Mouse (Mus musculus): Measurements from ENCODE around the gene Sf3a2. TPM values are rescaled to one million over a fixed set of nuclear protein-coding genes. Genes with fewer than 3 reads are reported as not detected.
"Not testable (repeated sequence)": the region's sequence is repeated elsewhere in the genome, so short reads cannot be mapped to it uniquely, and the experiment has no call there.

Gene Sf3a2
- polyA plus RNA-seq, 1 experiment from 2014 or later, result 44.7 TPM

GRCm38 (mm10) chr10:80816303-80816702, 18.3 kb downstream of the Sf3a2 start:
- WGBS, result 76% methylated on average over 3 of the region's 3 CpGs
- not testable (repeated sequence) for ATAC-seq; H3K4me2 ChIP-seq (ENCODE audit: low read length); H3K4me3 ChIP-seq (ENCODE audit: low read length); H3K36me3 ChIP-seq (ENCODE audit: control insufficient read depth, insufficient read depth, low read length); H3K4me1 ChIP-seq (ENCODE audit: control insufficient read depth, insufficient read depth, low read depth, low read length); H3K9ac ChIP-seq (ENCODE audit: low read depth, low read length); H3K27me3 ChIP-seq (replicated peaks; ENCODE audit: control insufficient read depth, insufficient read depth, low read length); H3K27ac ChIP-seq (ENCODE audit: low read depth, low read length); H3K9me3 ChIP-seq (ENCODE audit: control insufficient read depth, low read length)

- Histone ChIP-seq H3K9ac (ENCODE audit: low read depth, low read length) (no peak overlapping the region), H3K4me3 (ENCODE audit: low read length) (no peak overlapping the region), H3K9me3 (ENCODE audit: control insufficient read depth, low read length) (no peaks in the 10 kb centered on the region), H3K27me3 (replicated peaks; ENCODE audit: control insufficient read depth, insufficient read depth, low read length) (no peaks in the 10 kb centered on the region), H3K36me3 (ENCODE audit: control insufficient read depth, insufficient read depth, low read length) (no peaks in the 10 kb centered on the region), H3K4me1 (ENCODE audit: control insufficient read depth, insufficient read depth, low read depth, low read length) (no peaks in the 10 kb centered on the region), H3K27ac (ENCODE audit: low read depth, low read length) (no peak overlapping the region), H3K4me2 (ENCODE audit: low read length) (no peak overlapping the region)
- 78% methylated on average over 2 of the region's 2 CpGs for WGBS
- ATAC-seq, result no peak
Observed at GRCm38 (mm10) chr10:80817164-80817563, 19.2 kb downstream of the Sf3a2 start.

GRCm38 (mm10) chr10:80817955-80818354, 20.0 kb downstream of the Sf3a2 start:
- 81% methylated on average over 7 of the region's 7 CpGs for WGBS
- H3K4me2 ChIP-seq (ENCODE audit: low read length); H3K4me3 ChIP-seq (ENCODE audit: low read length); H3K9me3 ChIP-seq (ENCODE audit: control insufficient read depth, low read length); H3K36me3 ChIP-seq (ENCODE audit: control insufficient read depth, insufficient read depth, low read length); H3K27ac ChIP-seq (ENCODE audit: low read depth, low read length); H3K4me1 ChIP-seq (ENCODE audit: control insufficient read depth, insufficient read depth, low read depth, low read length); ATAC-seq; H3K27me3 ChIP-seq (replicated peaks; ENCODE audit: control insufficient read depth, insufficient read depth, low read length); H3K9ac ChIP-seq (ENCODE audit: low read depth, low read length): not testable (repeated sequence)

- Histone ChIP-seq H3K36me3 (ENCODE audit: control insufficient read depth, insufficient read depth, low read length) (no peaks in the 10 kb centered on the region), H3K27ac (ENCODE audit: low read depth, low read length) (no peak overlapping the region), H3K27me3 (replicated peaks; ENCODE audit: control insufficient read depth, insufficient read depth, low read length) (no peaks in the 10 kb centered on the region), H3K4me2 (ENCODE audit: low read length) (no peak overlapping the region), H3K4me1 (ENCODE audit: control insufficient read depth, insufficient read depth, low read depth, low read length) (no peaks in the 10 kb centered on the region), H3K9me3 (ENCODE audit: control insufficient read depth, low read length) (no peaks in the 10 kb centered on the region), H3K4me3 (ENCODE audit: low read length) (no peak overlapping the region), H3K9ac (ENCODE audit: low read depth, low read length) (no peak overlapping the region)
- WGBS, result 57% methylated on average over 6 of the region's 6 CpGs
- ATAC-seq, result no peak
Observed at GRCm38 (mm10) chr10:80818599-80819281, 20.7 kb downstream of the Sf3a2 start.

GRCm38 (mm10) chr10:80819406-80819805, 21.4 kb downstream of the Sf3a2 start:
- no peak for ATAC-seq
- no peak overlapping the region for H3K4me3 ChIP-seq (ENCODE audit: low read length)
- no peak overlapping the region for H3K4me2 ChIP-seq (ENCODE audit: low read length)
- H3K4me1 ChIP-seq (ENCODE audit: control insufficient read depth, insufficient read depth, low read depth, low read length), result no peaks in the 10 kb centered on the region
- no peak overlapping the region for H3K27ac ChIP-seq (ENCODE audit: low read depth, low read length)
- WGBS, result 64% methylated on average over 3 of the region's 3 CpGs
- H3K27me3 ChIP-seq (replicated peaks; ENCODE audit: control insufficient read depth, insufficient read depth, low read length), result no peaks in the 10 kb centered on the region
- H3K9ac ChIP-seq (ENCODE audit: low read depth, low read length), result 0 out of 2 replicates have a peak overlapping the region, but pooled peaks have one; percentile 11
- no peaks in the 10 kb centered on the region for H3K36me3 ChIP-seq (ENCODE audit: control insufficient read depth, insufficient read depth, low read length)
- H3K9me3 ChIP-seq (ENCODE audit: control insufficient read depth, low read length), result no peaks in the 10 kb centered on the region

- Histone ChIP-seq H3K27me3 (replicated peaks; ENCODE audit: control insufficient read depth, insufficient read depth, low read length) (no peaks in the 10 kb centered on the region), H3K36me3 (ENCODE audit: control insufficient read depth, insufficient read depth, low read length) (no peaks in the 10 kb centered on the region), H3K9me3 (ENCODE audit: control insufficient read depth, low read length) (no peaks in the 10 kb centered on the region), H3K4me1 (ENCODE audit: control insufficient read depth, insufficient read depth, low read depth, low read length) (no peaks in the 10 kb centered on the region), H3K4me3 (ENCODE audit: low read length) (no peak overlapping the region), H3K9ac (ENCODE audit: low read depth, low read length) (no peak overlapping the region), H3K27ac (ENCODE audit: low read depth, low read length) (no peak overlapping the region), H3K4me2 (ENCODE audit: low read length) (no peak overlapping the region)
- no peak for ATAC-seq
- whole genome bisulfite sequencing, result 50% methylated on average over 2 of the region's 2 CpGs
Observed at GRCm38 (mm10) chr10:80821991-80822390, 24.0 kb downstream of the Sf3a2 start.

- H3K9me3 ChIP-seq (ENCODE audit: control insufficient read depth, low read length), result no peaks in the 10 kb centered on the region
- no peak overlapping the region for H3K4me2 ChIP-seq (ENCODE audit: low read length)
- H3K4me1 ChIP-seq (ENCODE audit: control insufficient read depth, insufficient read depth, low read depth, low read length), result peaks cover under 1% of the 10 kb centered on the region
- WGBS, result 90% methylated on average over 5 of the region's 5 CpGs
- no peaks in the 10 kb centered on the region for H3K36me3 ChIP-seq (ENCODE audit: control insufficient read depth, insufficient read depth, low read length)
- no peak overlapping the region for H3K4me3 ChIP-seq (ENCODE audit: low read length)
- H3K27me3 ChIP-seq (replicated peaks; ENCODE audit: control insufficient read depth, insufficient read depth, low read length), result no peaks in the 10 kb centered on the region
- H3K27ac ChIP-seq (ENCODE audit: low read depth, low read length), result no peak overlapping the region
- H3K9ac ChIP-seq (ENCODE audit: low read depth, low read length), result no peak overlapping the region
- ATAC-seq, result no peak
Observed at GRCm38 (mm10) chr10:80822528-80822927, 24.5 kb downstream of the Sf3a2 start.

GRCm38 (mm10) chr10:80823316-80823715, 25.3 kb downstream of the Sf3a2 start:
- 77% methylated on average over 1 of the region's 1 CpGs for WGBS
- Histone ChIP-seq H3K9ac (ENCODE audit: low read depth, low read length) (no peak overlapping the region), H3K36me3 (ENCODE audit: control insufficient read depth, insufficient read depth, low read length) (no peaks in the 10 kb centered on the region), H3K27ac (ENCODE audit: low read depth, low read length) (no peak overlapping the region), H3K4me2 (ENCODE audit: low read length) (no peak overlapping the region), H3K4me3 (ENCODE audit: low read length) (no peak overlapping the region), H3K27me3 (replicated peaks; ENCODE audit: control insufficient read depth, insufficient read depth, low read length) (no peaks in the 10 kb centered on the region), H3K4me1 (ENCODE audit: control insufficient read depth, insufficient read depth, low read depth, low read length) (peaks cover 9% of the 10 kb centered on the region), H3K9me3 (ENCODE audit: control insufficient read depth, low read length) (no peaks in the 10 kb centered on the region)
- ATAC-seq, result no peak

- ATAC-seq, result no peak
- no peak overlapping the region for H3K9ac ChIP-seq (ENCODE audit: low read depth, low read length)
- H3K36me3 ChIP-seq (ENCODE audit: control insufficient read depth, insufficient read depth, low read length), result peaks cover under 1% of the 10 kb centered on the region; the same call in 1 of the 2 replicates
- H3K27me3 ChIP-seq (replicated peaks; ENCODE audit: control insufficient read depth, insufficient read depth, low read length), result no peaks in the 10 kb centered on the region
- no peaks in the 10 kb centered on the region for H3K9me3 ChIP-seq (ENCODE audit: control insufficient read depth, low read length)
- H3K4me3 ChIP-seq (ENCODE audit: low read length), result no peak overlapping the region
- WGBS, result 67% methylated on average over 8 of the region's 8 CpGs
- peaks cover 12% of the 10 kb centered on the region for H3K4me1 ChIP-seq (ENCODE audit: control insufficient read depth, insufficient read depth, low read depth, low read length)
- H3K27ac ChIP-seq (ENCODE audit: low read depth, low read length), result no peak overlapping the region
- no peak overlapping the region for H3K4me2 ChIP-seq (ENCODE audit: low read length)
Observed at GRCm38 (mm10) chr10:80823847-80824643, 26.0 kb downstream of the Sf3a2 start.
